Mouse (Mus musculus) ES-Bruce4 (cell line): ENCODE measurements around the gene Jakmip3. TPM values are rescaled to one million over a fixed set of nuclear protein-coding genes. Genes with fewer than 3 reads are reported as not detected.

Experiments
- H3K27ac ChIP-seq: 2 replicates; pipeline ENCODE4 v1.5.1; 2012; ENCODE audit warnings: low read length, inconsistent platforms; ENCODE audit not compliant: insufficient read depth
- H3K27me3 ChIP-seq: 2 replicates; pipeline ENCODE4 v1.6.1; 2012; ENCODE audit warnings: mild to moderate bottlenecking, low read length, inconsistent platforms; ENCODE audit not compliant: control insufficient read depth, poor library complexity, insufficient read depth, severe bottlenecking
- H3K36me3 ChIP-seq: 2 replicates; pipeline ENCODE4 v1.6.1; 2012; ENCODE audit warnings: inconsistent platforms, mild to moderate bottlenecking, low read length, moderate library complexity; ENCODE audit not compliant: control insufficient read depth, poor library complexity, insufficient read depth, severe bottlenecking
- H3K4me1 ChIP-seq: one replicate; pipeline ENCODE4 v1.8.1; 2011; ENCODE audit warnings: low read length; ENCODE audit not compliant: control insufficient read depth, insufficient read depth
- H3K4me3 ChIP-seq: 2 replicates; pipeline ENCODE4 v1.5.1; 2011; ENCODE audit warnings: low read depth, mild to moderate bottlenecking, low read length
- H3K9ac ChIP-seq: 2 replicates; pipeline ENCODE4 v1.6.1; 2012; ENCODE audit warnings: low read depth, mild to moderate bottlenecking, inconsistent platforms; ENCODE audit not compliant: poor library complexity, severe bottlenecking
- H3K9me3 ChIP-seq: replicated peaks from 2 replicates; pipeline ENCODE4 v1.6.1; 2012; ENCODE audit warnings: mild to moderate bottlenecking, low read length, inconsistent platforms; ENCODE audit not compliant: control insufficient read depth, poor library complexity, insufficient read depth, severe bottlenecking
- CTCF ChIP-seq: IDR thresholded peaks from one replicate; pipeline ENCODE4 v1.8.1; 2011; ENCODE audit warnings: low read depth, low read length
- EP300 ChIP-seq: IDR thresholded peaks from 2 replicates; pipeline ENCODE4 v1.6.1; 2011; ENCODE audit warnings: low read depth, low read length; ENCODE audit not compliant: insufficient read depth
- POLR2A ChIP-seq: IDR thresholded peaks from one replicate; pipeline ENCODE4 v1.8.1; 2011; ENCODE audit warnings: low read length; ENCODE audit not compliant: insufficient read depth
- polyA plus RNA-seq: library from polyadenylated mRNA; stranded (reverse); fragments of >200 nt; gene quantifications from 2 replicates; pipeline ENCODE4 v1.2.4, GENCODE M21; 2011; ENCODE audit warnings: low read depth; ENCODE audit not compliant: missing spikeins, insufficient read depth, insufficient read length

Jakmip3 gene
- polyA plus RNA-seq, 1 experiment: not detected

- no peak overlapping the region for H3K9ac ChIP-seq
- no peaks in the 10 kb centered on the region for H3K9me3 ChIP-seq
- H3K36me3 ChIP-seq: no peaks in the 10 kb centered on the region
- TF ChIP-seq CTCF (no peak), EP300 (no peak), POLR2A (no peak)
- peaks cover 12% of the 10 kb centered on the region for H3K27me3 ChIP-seq
- no peak overlapping the region for H3K27ac ChIP-seq
- no peak overlapping the region for H3K4me3 ChIP-seq
- no peaks in the 10 kb centered on the region for H3K4me1 ChIP-seq
Observed at GRCm38 (mm10) chr7:139084316-139084715, 143.8 kb downstream of the Jakmip3 start.

DNA sequence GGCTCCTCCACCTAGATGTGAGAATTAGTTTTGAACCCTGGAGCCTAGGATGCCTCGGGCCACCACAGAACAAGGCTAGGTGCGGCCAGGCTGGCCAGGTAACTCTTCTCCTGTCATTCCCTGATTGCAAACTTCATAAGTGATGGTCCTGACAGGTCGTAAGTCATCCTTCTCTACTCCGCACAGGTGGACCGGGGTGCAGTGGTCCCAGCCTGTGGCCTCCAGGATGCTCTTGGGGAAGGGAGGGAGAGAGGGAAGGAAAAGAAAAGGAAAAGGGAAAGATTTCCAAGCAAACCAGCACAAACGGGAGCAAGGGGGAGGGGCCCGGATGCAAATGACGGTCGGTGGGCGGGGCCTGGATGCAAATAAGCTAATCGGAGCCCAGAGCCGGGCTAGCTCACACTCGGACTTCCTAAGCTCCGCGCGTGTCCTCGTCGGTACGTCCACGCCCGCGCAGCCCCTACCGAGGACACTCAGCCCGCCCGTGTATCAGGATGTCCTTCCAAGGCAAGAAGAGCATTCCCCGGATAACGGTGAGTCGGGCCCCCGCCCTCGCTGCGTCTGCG, 145.2 kb downstream of the Jakmip3 start, which contains the start of gene Dpysl4:
TSS of gene Dpysl4 (plus strand) at position 373 of the 566 bp plus-strand sequence.
- Histone ChIP-seq H3K27me3 (peaks cover 12% of the 10 kb centered on the region), H3K4me3 (peak within 1 kb of the TSS; percentile 86), H3K9ac (peak within 1 kb of the TSS; percentile 76), H3K4me1 (no peaks in the 10 kb centered on the region), H3K27ac (no peak within 1 kb of the TSS), H3K9me3 (no peaks in the 10 kb centered on the region), H3K36me3 (no peaks in the 10 kb centered on the region)
- no peak for TF ChIP-seq EP300
- no peak for TF ChIP-seq POLR2A
- TF ChIP-seq CTCF: no peak

- Histone ChIP-seq H3K36me3 (no peaks in the 10 kb centered on the region), H3K9me3 (no peaks in the 10 kb centered on the region), H3K9ac (peak overlapping the region; percentile 76), H3K27me3 (peaks cover 12% of the 10 kb centered on the region), H3K4me1 (no peaks in the 10 kb centered on the region), H3K27ac (no peak overlapping the region), H3K4me3 (peak overlapping the region; percentile 86)
- no peak for TF ChIP-seq EP300
- TF ChIP-seq CTCF: no peak
- TF ChIP-seq POLR2A: no peak
Observed at GRCm38 (mm10) chr7:139086195-139087158, 145.9 kb downstream of the Jakmip3 start.

DNA sequence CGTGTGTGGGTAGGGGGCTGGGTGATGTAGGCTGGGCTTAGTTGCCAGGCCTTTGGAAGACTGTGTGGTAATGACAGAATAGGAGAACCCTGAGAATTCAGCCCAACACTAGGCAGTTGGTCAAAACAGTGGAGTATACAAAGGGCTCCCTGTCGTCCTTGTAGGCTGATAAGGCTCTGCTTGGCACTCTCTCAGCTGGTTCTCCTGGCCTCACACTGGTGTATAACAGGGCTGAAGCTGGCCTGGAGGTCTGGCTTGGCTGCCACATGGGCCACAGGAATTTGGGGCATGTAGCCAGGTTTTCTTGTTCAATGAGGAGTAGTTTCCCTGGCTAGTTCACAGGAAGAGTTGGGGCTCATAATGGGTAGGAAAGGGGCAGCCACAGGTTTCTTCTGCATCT, 147.3 kb downstream of the Jakmip3 start:
- H3K4me3 ChIP-seq: no peak overlapping the region
- no peaks in the 10 kb centered on the region for H3K4me1 ChIP-seq
- H3K27ac ChIP-seq: no peak overlapping the region
- H3K27me3 ChIP-seq: peaks cover 12% of the 10 kb centered on the region
- no peaks in the 10 kb centered on the region for H3K36me3 ChIP-seq
- H3K9me3 ChIP-seq: no peaks in the 10 kb centered on the region
- H3K9ac ChIP-seq: no peak overlapping the region
- TF ChIP-seq CTCF (no peak), EP300 (no peak), POLR2A (no peak)

DNA sequence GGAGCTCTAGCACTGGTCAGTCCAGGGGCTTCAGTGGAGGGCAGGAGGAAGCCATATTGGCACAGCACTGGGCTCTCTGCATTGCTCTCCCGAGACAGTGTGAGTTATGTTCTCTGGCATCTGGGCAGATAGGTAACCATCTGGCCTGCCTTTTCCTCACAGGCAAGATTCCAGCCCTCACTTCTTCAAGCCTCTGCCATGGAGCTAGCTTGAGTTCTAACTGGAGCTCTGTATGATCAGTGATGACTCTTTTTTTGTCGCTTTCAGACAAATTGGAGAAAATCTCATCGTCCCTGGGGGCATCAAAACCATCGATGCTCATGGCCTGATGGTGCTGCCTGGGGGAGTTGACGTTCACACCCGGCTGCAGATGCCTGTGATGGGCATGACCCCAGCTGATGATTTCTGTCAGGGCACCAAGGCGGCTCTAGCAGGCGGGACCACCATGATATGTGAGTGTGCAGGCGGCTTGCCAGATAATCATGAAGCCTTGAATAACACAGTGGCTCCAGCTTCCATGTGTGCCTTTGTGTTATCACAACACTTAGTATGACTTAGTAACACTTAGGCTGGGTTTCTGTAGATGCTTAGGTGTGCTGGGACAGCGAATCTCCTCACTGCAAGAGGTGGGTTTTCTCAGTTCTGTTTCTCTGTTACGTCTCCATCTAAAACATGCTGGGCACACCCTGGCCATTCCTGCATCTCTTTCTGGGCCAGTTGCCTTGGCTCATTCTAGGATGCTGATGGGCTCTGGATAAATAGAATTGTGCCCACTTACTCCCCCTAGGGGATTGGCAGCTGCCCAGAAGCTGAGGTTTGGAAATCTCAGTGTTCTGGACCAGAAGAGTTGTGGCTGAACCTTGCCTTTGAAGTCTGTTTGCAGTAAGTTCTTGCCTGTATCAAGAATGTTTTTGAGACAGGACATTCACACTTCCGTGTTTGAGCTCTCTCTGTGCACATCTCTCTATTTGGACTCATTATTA, 149.7 kb downstream of the Jakmip3 start:
- Histone ChIP-seq H3K4me1 (no peaks in the 10 kb centered on the region), H3K9ac (no peak overlapping the region), H3K36me3 (no peaks in the 10 kb centered on the region), H3K4me3 (no peak overlapping the region), H3K9me3 (no peaks in the 10 kb centered on the region), H3K27me3 (peaks cover 12% of the 10 kb centered on the region), H3K27ac (no peak overlapping the region)
- TF ChIP-seq EP300: no peak
- TF ChIP-seq CTCF: no peak
- no peak for TF ChIP-seq POLR2A
